Mouse (Mus musculus) R1 (cell line): ENCODE measurements at regions not wholly inside any gene's neighbourhood (a gene's known extent, or its start where the extent isn't known, plus 50 kb on each side); places are given as distances from the start of the nearest gene placed in this dataset.

Experiments used
- DNase-seq: peaks from one replicate; pipeline ENCODE4 v3.0.0-alpha.2; 2018; ENCODE audit warnings: low read depth, low spot score

DNA sequence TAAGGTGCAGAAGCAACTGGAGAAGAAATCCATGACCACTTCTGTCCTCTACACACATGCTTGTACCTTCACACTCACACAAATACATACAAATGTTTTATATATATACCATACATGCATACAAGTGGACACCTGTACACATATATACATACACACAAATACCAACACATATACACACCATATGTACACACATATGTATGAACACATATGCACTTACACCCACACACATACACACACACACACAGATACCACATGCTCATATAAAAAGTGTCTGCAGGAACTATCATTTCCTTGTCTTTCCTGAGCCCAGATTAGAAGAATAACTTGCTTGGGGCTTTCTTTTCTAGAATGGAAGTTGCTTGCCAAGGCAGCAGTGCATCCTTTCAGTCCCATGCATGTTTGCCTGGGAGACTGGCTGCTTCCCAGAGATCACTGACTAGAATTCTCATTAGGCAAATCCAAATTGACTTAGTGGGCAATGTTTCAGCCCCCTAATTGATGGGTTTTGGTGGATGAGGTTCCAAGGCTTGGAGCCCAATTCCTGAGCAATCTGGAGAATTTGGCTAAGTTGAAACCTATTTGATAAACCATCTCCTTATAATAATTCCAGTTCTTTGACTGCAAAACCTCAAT is 169.2 kb upstream of the Hddc2 start:
- no peak for DNase-seq

DNA sequence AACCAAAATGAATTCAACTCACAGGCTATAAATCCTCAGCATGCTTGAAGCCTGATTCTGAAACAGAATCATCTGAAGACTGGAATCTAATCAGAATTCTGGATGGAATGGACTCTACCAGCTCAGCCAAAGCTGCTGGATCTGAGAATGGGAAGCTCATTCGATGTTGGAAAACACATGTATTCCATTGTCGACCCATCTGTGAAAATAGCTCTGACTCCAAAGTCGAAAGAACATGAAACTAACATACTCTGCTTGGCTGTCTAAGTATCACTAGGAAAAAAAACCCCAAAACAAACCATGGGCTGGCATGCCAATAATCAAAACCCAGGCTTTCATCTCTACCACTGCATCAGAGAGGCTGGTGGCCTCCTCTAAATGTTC is 168.7 kb upstream of the Hddc2 start:
- no peak for DNase-seq

DNA sequence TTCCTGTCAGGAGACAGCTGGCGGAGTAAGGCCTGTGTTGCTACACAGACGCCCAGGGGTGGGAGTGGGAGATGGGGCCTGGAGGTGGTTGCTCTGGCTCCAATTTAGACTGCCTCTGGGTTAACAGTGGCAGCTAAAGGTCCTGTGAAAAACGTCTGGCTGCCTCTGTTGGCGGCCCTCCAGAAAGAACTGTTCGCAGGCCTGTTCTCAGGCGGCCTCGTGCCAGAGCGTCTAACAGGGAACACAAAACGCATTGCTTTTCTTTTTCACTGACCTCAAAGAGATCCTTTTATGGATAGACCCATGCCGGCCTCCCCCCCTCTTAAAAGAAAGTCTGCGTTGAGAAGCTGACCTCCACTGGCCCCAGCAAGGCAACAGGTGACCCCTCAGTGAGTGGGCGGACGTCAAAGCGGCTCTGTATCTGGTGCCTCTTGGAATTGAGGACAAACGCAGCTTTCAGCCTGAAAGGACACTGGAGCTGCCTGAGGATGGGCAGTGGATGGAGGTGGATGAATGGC is 140.0 kb upstream of the Hddc2 start:
- no peak for DNase-seq

DNA sequence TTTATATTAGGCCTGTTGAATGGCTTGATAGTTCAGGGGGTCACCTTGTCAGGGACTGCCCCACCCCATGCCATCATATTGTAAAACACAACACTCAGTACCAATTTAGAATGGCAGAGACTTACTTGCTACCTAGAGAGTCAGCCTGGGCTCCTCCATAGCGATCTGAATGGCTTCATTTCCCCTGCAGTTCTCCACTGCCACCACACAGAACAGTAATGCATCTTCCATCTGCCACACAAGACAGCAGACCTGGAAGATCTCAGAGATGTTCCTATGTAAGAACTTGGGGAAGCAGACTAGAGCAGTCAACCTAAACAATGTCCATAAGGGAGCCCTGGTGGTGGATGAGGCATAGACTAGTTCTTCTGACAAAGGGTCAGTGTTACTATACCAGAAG is 123.6 kb upstream of the Hddc2 start:
- DNase-seq = no peak

DNA sequence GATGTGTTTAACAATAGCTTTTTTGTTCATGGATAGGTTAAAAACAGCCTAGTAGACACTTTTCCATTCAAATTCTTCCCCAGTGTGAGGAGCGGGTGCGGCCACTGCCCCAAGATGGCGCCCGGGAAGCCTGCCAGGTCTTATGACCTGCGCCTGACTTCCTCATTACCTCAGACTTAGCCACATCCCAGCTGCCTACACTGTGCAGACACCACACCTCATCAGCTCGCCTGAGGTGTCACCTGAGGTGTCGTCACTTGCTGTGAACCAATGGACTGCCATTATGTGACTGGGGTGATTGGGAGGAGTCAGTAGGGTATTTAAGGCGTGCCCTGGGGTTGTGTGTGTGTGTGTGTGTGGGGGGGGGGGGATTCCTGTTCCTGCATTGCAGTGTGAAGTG is 101.0 kb upstream of the Hddc2 start:
- DNase-seq = peak; percentile 54

DNA sequence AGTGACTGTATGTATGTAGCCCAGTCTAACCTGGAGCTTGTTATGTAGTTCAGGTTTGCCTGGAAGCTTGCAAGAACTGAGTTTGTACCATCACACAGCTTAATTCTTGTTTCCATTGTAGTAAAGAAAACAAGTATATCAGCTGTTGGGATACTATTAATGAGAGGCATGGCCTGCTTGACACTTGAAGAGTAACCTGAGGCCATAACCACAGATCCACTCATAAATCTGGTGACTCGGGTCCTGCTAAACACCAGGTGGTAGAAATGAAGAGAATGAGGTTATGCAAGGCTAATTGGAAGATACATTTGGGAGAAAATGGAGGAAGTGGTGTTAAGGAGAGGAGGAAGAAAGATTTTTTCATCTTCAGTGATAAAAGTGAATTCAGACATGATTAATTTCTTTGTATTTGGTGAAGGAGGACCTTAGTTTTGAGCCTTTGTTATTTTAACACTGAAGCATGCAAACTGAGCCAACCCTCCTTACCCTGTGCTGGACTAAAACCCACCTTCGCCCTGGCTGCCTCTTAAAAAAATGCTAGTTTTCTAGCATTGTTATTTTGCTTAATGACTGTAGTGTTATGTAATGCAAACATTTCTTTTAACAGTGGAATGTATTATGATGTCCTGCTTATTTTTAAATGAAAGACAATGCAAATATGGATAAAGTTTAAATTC is 100.3 kb upstream of the Hddc2 start:
- no peak for DNase-seq

DNA sequence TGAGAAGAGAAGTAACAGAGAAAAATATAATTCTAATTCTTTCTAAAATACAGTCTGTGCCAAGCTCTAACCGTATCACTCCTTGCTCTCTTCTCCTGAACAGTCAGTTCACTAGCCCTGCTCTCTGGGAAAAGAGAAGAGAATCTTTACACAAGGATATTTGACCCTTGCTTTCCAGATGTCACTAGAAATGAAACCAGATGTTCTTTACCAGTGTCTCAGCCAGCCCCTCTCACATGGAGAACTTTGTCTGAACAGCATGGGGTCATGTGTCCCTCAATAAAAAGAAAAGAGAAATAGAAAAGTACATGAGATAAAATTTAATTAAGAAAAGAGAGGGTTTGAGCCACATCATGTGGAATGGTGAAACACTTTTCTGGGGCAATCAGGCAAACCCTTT is 91.3 kb upstream of the Hddc2 start:
- DNase-seq = no peak

DNA sequence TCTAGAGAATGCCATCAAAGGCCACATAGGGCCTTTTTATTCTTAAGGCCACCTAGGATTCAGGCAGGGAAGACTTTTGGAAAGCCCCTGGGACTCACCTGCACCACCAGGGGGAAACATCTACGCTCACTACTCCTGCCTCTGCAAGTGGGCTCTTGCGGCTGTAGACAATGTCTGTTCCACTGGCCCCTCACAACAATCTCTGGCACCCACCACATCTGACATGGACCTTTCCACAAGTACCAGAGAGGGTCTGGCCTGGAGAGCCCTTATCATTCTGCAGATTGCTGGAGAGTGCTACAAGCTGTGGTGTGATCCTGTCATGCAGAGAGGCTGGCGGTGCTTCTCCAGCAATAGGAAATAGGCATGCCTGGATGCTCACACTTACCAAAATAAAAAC is 84.1 kb upstream of the Hddc2 start:
- DNase-seq = no peak

DNA sequence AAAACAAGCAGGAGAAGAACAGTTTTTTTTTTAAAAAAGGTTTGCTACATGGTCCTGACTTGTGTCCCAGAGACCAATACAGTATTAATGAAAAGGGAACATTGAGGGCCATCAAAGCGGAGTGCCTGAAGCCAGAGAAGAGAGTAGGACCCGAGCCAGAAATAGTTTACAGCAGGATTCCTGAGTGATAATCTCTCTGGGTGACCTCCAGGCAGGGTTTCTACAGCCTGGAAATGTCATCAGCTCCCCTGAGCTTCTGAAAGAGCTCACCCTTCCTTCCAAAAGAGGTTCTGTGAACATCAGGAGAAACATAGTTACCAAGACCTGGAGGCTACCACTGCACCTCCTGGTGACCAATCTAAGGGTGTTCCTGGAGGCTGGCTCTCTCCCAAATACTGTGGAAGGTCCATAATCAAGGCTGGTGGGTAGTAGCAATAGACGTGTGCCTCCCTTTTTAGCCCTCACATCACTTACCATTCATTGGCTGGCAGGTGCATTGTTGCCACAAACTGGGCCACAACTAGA is 70.7 kb upstream of the Hddc2 start:
- DNase-seq = no peak

DNA sequence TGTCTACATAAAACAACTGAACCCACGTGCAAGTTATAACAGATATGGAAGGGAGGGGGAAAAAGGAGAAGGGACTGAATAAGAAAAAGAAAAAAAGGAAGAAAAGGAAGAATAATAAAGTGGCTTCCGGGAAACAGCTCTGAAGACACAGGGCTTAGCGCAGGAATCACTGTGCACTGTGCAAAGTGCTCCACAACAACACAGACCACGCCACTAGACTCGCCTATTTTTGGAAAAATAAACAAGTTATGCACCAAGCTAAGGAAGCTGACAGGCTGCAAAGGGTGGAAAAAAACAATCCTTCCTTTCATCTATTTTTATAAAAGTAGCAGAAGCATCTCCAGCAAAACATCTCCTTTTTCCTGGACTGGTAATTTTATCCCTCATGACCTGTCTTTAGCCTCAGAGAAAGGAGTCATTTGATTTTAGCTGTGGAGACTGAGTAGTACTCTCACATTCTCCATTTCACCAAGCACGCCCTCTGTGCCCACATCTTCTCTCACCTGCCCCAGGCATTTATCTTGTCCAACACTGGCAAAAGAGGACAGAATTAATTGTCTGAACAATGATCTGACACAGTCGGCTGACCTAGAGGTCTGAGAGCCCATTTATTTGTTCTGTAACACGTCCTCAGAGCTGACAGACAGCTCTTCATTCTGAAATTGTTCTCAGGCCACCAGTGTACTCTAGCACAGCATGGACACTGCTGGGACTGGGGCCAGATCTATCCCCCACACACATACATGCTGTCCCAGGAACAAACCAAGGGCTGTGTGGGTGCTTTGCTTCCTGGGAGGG is 60.4 kb upstream of the Hddc2 start:
- DNase-seq = no peak

DNA sequence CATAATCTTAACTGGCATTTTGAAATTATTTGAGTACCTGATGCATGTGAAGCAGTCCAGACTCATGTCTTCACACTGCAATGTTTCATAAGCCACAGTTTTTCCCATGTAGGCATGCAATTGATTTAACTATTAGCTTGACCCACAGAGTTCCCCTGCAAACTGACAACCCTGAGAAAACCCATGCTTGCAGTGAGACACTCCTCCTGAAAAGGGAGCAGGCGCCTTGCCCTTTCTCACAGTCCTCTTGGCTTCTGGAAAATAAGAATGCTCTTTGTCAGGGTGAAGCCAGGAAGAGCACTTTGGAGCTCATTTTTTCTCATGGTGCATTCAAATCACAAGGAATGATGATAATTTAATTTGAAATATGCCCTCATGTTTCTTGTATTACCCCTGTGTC is 56.2 kb upstream of the Hddc2 start:
- DNase-seq = no peak

DNA sequence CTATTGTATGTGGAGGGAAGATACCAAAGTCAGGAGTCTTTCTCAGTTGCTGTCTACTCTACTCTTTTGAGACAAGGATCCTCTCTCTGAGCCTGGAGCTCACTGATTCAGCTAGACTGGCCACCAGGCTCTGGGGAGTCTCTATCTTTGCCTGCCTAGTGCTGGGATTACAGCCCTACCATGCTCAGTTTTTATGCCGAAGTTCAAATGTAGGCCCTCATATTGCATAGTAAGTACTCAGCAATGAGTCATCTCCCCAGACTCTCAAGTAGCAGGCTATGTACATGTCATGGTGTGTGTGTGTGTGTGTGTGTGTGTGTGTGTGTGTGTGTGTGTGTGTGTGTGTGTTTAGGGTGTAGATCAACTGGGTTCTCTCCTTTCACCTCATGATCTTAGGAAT is 55.6 kb upstream of the Hddc2 start:
- no peak for DNase-seq

DNA sequence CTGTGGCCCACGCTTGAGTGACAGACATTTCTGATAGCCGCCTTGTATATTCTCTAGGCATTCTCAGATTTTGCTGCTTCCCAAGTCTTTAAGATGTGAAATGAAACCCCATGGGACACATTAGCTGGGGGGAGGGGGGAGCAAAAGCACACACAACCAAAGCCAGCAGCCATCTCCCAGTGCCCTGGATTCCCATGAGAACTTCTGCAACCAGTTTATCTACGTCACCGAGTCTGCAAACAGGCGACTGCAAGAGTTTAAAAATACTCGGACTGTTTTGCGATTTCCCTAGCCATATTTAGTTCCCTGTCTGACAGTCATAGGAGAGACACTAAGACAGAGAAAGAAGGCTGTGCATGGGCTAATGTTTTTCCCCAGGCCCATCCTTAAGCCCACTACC is 52.3 kb upstream of the Hddc2 start:
- no peak for DNase-seq
